ENCODE assay signal across 30 mouse cellular contexts in the genomic region with DNA sequence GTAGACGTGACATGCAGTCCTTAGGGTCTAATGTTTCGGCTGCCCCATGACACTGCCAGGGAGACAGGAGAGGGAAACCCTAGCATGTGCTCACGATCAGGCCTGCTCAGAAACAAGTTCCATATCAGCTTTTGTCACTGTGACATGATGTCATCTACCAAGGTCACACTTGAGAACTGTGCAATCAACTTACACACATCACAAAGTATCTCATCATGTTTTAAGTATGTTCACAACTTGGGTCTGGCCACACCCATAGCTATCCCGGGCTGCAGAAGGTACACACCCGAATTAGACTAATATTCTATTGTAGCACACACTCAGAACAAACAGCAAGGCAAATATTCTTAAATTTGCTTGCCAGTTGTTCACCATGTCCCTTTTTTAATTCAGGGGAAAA. TPM values are rescaled to one million over a fixed set of nuclear protein-coding genes. Genes with fewer than 3 reads are reported as not detected.
DNase-seq lines count a peak whose midpoint lies in the region; ATAC-seq and TF ChIP-seq lines count a peak whose summit lies in the region.
"Had no signal": no experiment of that assay in that cellular context is flagged by ENCODE, and none has a peak within 500 bp of the region (broad histone marks: within the 10 kb centered on the region; RNA-seq: fewer than 3 reads in every experiment).

No protein-coding gene starts in this region.

- H3K4me1 ChIP-seq in liver, embryonic 11.5 days (replicated peaks; ENCODE audit: control insufficient read depth, insufficient read depth, low read length): no peaks in the 10 kb centered on the region
- H3K4me1 ChIP-seq in liver, postnatal 0 days (ENCODE audit: insufficient read depth): no peaks in the 10 kb centered on the region
- peaks cover 17% of the 10 kb centered on the region for H3K4me1 ChIP-seq in bone marrow macrophage, adult 2 months (ENCODE audit: control insufficient read depth, insufficient read depth, low read length)
- 0 out of 4 replicates have a peak, but pooled peaks cover 0 to 3% of the 10 kb centered on the region in 2 experiments for H3K4me1 ChIP-seq in liver, embryonic 14.5 days (replicated peaks; ENCODE audit: control insufficient read depth in 2 of 2, insufficient read depth in 2 of 2, low read length in 1 of 2)
- no peaks in the 10 kb centered on the region for H3K4me1 ChIP-seq in lung, postnatal 0 days (ENCODE audit: insufficient read depth, low read depth, low read length)
- H3K4me1 ChIP-seq: embryonic facial prominence, embryonic 13.5 days; embryonic facial prominence, embryonic 15.5 days; forebrain, embryonic 10.5 days; forebrain, embryonic 12.5 days had no signal

- no peak overlapping the region for H3K4me3 ChIP-seq in liver, embryonic 11.5 days (ENCODE audit: low read depth, low read length)
- H3K4me3 ChIP-seq in liver, postnatal 0 days (ENCODE audit: low read depth, low read length): no peak overlapping the region
- H3K4me3 ChIP-seq in bone marrow macrophage, adult 2 months (ENCODE audit: insufficient read depth, low read length): no peak overlapping the region
- H3K4me3 ChIP-seq in liver, embryonic 14.5 days (ENCODE audit: insufficient read depth in 1 of 2, low read depth in 2 of 2, low read length in 2 of 2): no peak overlapping the region
- H3K4me3 ChIP-seq in lung, postnatal 0 days (ENCODE audit: low read depth, low read length): no peak overlapping the region
- H3K4me3 ChIP-seq: embryonic facial prominence, embryonic 13.5 days; embryonic facial prominence, embryonic 15.5 days; erythroblast, embryonic 14.5 days; forebrain, embryonic 10.5 days; forebrain, embryonic 12.5 days had no signal

- peak; percentile 63 for ATAC-seq in liver, embryonic 11.5 days (replicated peaks; ENCODE audit: low FRiP score)
- no peak for ATAC-seq in liver, postnatal 0 days
- ATAC-seq in liver, embryonic 14.5 days (ENCODE audit: insufficient read depth): peak; percentile 70; the same call in 1 of the 2 replicates
- ATAC-seq in megakaryocyte progenitor cell, adult 5-6 weeks (replicated peaks; ENCODE audit: poor library complexity): 0 out of 2 replicates have a peak, but pooled peaks have one; percentile 3
- ATAC-seq in lung, postnatal 0 days: no peak
- ATAC-seq: activated CD4-positive, CD25-positive, alpha-beta regulatory T cell, adult 4 months; CD4-positive, CD25-positive, alpha-beta regulatory T cell, adult 4 months; forebrain, embryonic 14.5 days; Patski had no signal

- 81% methylated on average over 5 of the region's 5 CpGs for WGBS in liver, embryonic 11.5 days
- WGBS in liver, postnatal 0 days (ENCODE audit: insufficient replicate concordance): 71% methylated on average over 5 of the region's 5 CpGs
- WGBS in liver, embryonic 14.5 days (ENCODE audit: insufficient replicate concordance): 61% methylated on average over 5 of the region's 5 CpGs
- 76% methylated on average over 5 of the region's 5 CpGs for WGBS in lung, postnatal 0 days

- H3K9ac ChIP-seq in liver, embryonic 11.5 days (ENCODE audit: low read depth, low read length): no peak overlapping the region
- no peak overlapping the region for H3K9ac ChIP-seq in liver, postnatal 0 days (replicated peaks)
- no peak overlapping the region for H3K9ac ChIP-seq in liver, embryonic 14.5 days (replicated peaks)
- H3K9ac ChIP-seq in lung, postnatal 0 days (replicated peaks; ENCODE audit: low read depth): no peak overlapping the region
- H3K9ac ChIP-seq: embryonic facial prominence, embryonic 13.5 days; embryonic facial prominence, embryonic 15.5 days; forebrain, embryonic 12.5 days had no signal

- no peaks in the 10 kb centered on the region for H3K27me3 ChIP-seq in liver, embryonic 11.5 days (replicated peaks; ENCODE audit: control insufficient read depth, insufficient read depth, low read length)
- no peaks in the 10 kb centered on the region for H3K27me3 ChIP-seq in liver, postnatal 0 days (ENCODE audit: insufficient read depth, low read length)
- no peaks in the 10 kb centered on the region for H3K27me3 ChIP-seq in liver, embryonic 14.5 days (ENCODE audit: control insufficient read depth, insufficient read depth, low read length)
- H3K27me3 ChIP-seq in lung, postnatal 0 days (replicated peaks; ENCODE audit: insufficient read depth, low read length): no peaks in the 10 kb centered on the region
- H3K27me3 ChIP-seq: CH12.LX; embryonic facial prominence, embryonic 13.5 days; embryonic facial prominence, embryonic 15.5 days; forebrain, embryonic 12.5 days; Patski had no signal

- TF ChIP-seq CTCF in liver, postnatal 0 days (IDR thresholded peaks at IDR 0.05; ENCODE audit: low read depth): no peak
- no peak for TF ChIP-seq CTCF in bone marrow macrophage, adult 2 months (IDR thresholded peaks at IDR 0.05; ENCODE audit: low read depth, low read length)
- no peak for TF ChIP-seq CTCF in liver, embryonic 14.5 days (IDR thresholded peaks at IDR 0.05; ENCODE audit: low read depth)
- TF ChIP-seq CTCF in lung, postnatal 0 days (IDR thresholded peaks at IDR 0.05): no peak

- no peak for TF ChIP-seq POLR2A in bone marrow macrophage, adult 2 months (IDR thresholded peaks at IDR 0.05; ENCODE audit: borderline replicate concordance, low read depth, low read length)

- peaks cover 21% of the 10 kb centered on the region; the same call in 1 of the 2 replicates for H3K36me3 ChIP-seq in liver, embryonic 11.5 days (ENCODE audit: control insufficient read depth, insufficient read depth, low read length)
- H3K36me3 ChIP-seq in liver, postnatal 0 days (replicated peaks; ENCODE audit: insufficient read depth, low read length): peaks cover 34% of the 10 kb centered on the region
- H3K36me3 ChIP-seq in liver, embryonic 14.5 days (replicated peaks; ENCODE audit: control insufficient read depth, insufficient read depth, low read depth): no peaks in the 10 kb centered on the region; the same call in 1 of the 2 replicates
- peaks cover 21% of the 10 kb centered on the region; the same call in 1 of the 2 replicates for H3K36me3 ChIP-seq in lung, postnatal 0 days (ENCODE audit: insufficient read depth, low read length)

- no peak overlapping the region for H3K4me2 ChIP-seq in liver, embryonic 11.5 days
- H3K4me2 ChIP-seq in liver, postnatal 0 days (ENCODE audit: low read depth, low read length): no peak overlapping the region
- no peak overlapping the region for H3K4me2 ChIP-seq in liver, embryonic 14.5 days (ENCODE audit: low read depth)
- H3K4me2 ChIP-seq in lung, postnatal 0 days (replicated peaks; ENCODE audit: low read depth, low read length): no peak overlapping the region
- H3K4me2 ChIP-seq: embryonic facial prominence, embryonic 13.5 days; embryonic facial prominence, embryonic 15.5 days; forebrain, embryonic 12.5 days had no signal

- H3K27ac ChIP-seq in liver, embryonic 11.5 days (ENCODE audit: low read depth, low read length): no peak overlapping the region; the same call in 1 of the 2 replicates
- no peak overlapping the region for H3K27ac ChIP-seq in liver, postnatal 0 days (ENCODE audit: low read depth)
- H3K27ac ChIP-seq in bone marrow macrophage, adult 2 months (ENCODE audit: insufficient read depth, low read depth, low read length): peak overlapping the region; percentile 35
- H3K27ac ChIP-seq in liver, embryonic 14.5 days: no peak overlapping the region
- H3K27ac ChIP-seq in lung, postnatal 0 days (ENCODE audit: low read length): no peak overlapping the region
- H3K27ac ChIP-seq: embryonic facial prominence, embryonic 13.5 days; embryonic facial prominence, embryonic 15.5 days; forebrain, embryonic 10.5 days; forebrain, embryonic 12.5 days had no signal

- TF ChIP-seq EP300 in liver, postnatal 0 days (IDR thresholded peaks at IDR 0.05; ENCODE audit: low read depth): no peak
- no peak for TF ChIP-seq EP300 in liver, embryonic 14.5 days (IDR thresholded peaks at IDR 0.05; ENCODE audit: low read depth)
- TF ChIP-seq EP300 in lung, postnatal 0 days (IDR thresholded peaks at IDR 0.05): no peak

- no peaks in the 10 kb centered on the region for H3K9me3 ChIP-seq in liver, embryonic 11.5 days (ENCODE audit: control insufficient read depth, low read length)
- H3K9me3 ChIP-seq in liver, postnatal 0 days (ENCODE audit: low read length): no peaks in the 10 kb centered on the region
- H3K9me3 ChIP-seq in liver, embryonic 14.5 days (ENCODE audit: control insufficient read depth, low read length): no peaks in the 10 kb centered on the region
- no peaks in the 10 kb centered on the region for H3K9me3 ChIP-seq in lung, postnatal 0 days (ENCODE audit: low read length)
- H3K9me3 ChIP-seq: embryonic facial prominence, embryonic 13.5 days; embryonic facial prominence, embryonic 15.5 days; forebrain, embryonic 10.5 days; forebrain, embryonic 12.5 days; G1E had no signal

- no peak for DNase-seq in liver, embryonic 11.5 days (ENCODE audit: low spot score)
- DNase-seq in liver, postnatal 0 days: no peak
- no peak for DNase-seq in liver, embryonic 14.5 days (ENCODE audit: low read depth in 3 of 3, low spot score in 3 of 3)
- DNase-seq in lung, postnatal 0 days (ENCODE audit: low spot score): no peak
- DNase-seq in kidney, adult 11 months: no peak
- no peak for DNase-seq in kidney, postnatal 36 days
- DNase-seq: adrenal gland, adult 8-10 months; adrenal gland, postnatal 14 days; adrenal gland, postnatal 36 days; B cell, adult 2 months; cerebellum, adult 11 months; cerebellum, adult 18-20 months; cerebellum, adult 8-10 months; cerebellum, adult 9-11 months; cerebellum, postnatal 14 days; cerebellum, postnatal 36 days; embryo, embryonic 11 days had no signal

RNA-seq across cellular contexts. Expression of gene Nit2, which starts 14.9 kb away (rescaled TPM):
- 65.9 and 72.1 TPM in 2 replicates for polyA plus RNA-seq in liver, embryonic 11.5 days (2014; fragmentation: Nextera tagmentation; extraction: Ambion mirVana)
- polyA plus RNA-seq in liver, postnatal 0 days (2015; fragmentation: Nextera tagmentation; extraction: Ambion mirVana): 69.3 and 74.2 TPM in 2 replicates
- polyA plus RNA-seq in bone marrow macrophage, adult 2 months (2012; ENCODE audit: insufficient read depth, insufficient read length, missing spikeins): 30.5 and 37.8 TPM in 2 replicates
- 13.1 and 15.6 TPM in 2 replicates for polyA plus RNA-seq in liver, embryonic 14.5 days (2012; rRNA removed)
- polyA plus RNA-seq in liver, embryonic 14.5 days (2014; fragmentation: Nextera tagmentation; extraction: Ambion mirVana): 35.0 and 38.4 TPM in 2 replicates
- total RNA-seq in megakaryocyte progenitor cell, adult 5-6 weeks (2015): 35.2 and 40.7 TPM in 2 replicates
- 30.9 and 38.1 TPM in 2 replicates for total RNA-seq in megakaryocyte progenitor cell, adult 5-6 weeks (2017)
- 35.8 and 40.0 TPM in 2 replicates for polyA plus RNA-seq in lung, postnatal 0 days (2015; fragmentation: Nextera tagmentation; extraction: Ambion mirVana)

RNA-seq across cellular contexts. Expression of gene Tbc1d23, which starts 49.3 kb away (rescaled TPM):
- 13.4 and 14.2 TPM in 2 replicates for polyA plus RNA-seq in liver, embryonic 11.5 days (2014; fragmentation: Nextera tagmentation; extraction: Ambion mirVana)
- polyA plus RNA-seq in liver, postnatal 0 days (2015; fragmentation: Nextera tagmentation; extraction: Ambion mirVana): 4.3 and 6.4 TPM in 2 replicates
- 83.3 and 91.7 TPM in 2 replicates for polyA plus RNA-seq in bone marrow macrophage, adult 2 months (2012; ENCODE audit: insufficient read depth, insufficient read length, missing spikeins)
- 5.0 and 6.6 TPM in 2 replicates for polyA plus RNA-seq in liver, embryonic 14.5 days (2012; rRNA removed)
- 4.8 and 5.4 TPM in 2 replicates for polyA plus RNA-seq in liver, embryonic 14.5 days (2014; fragmentation: Nextera tagmentation; extraction: Ambion mirVana)
- 36.9 and 40.2 TPM in 2 replicates for total RNA-seq in megakaryocyte progenitor cell, adult 5-6 weeks (2015)
- 46.5 and 53.8 TPM in 2 replicates for total RNA-seq in megakaryocyte progenitor cell, adult 5-6 weeks (2017)
- 22.9 and 23.5 TPM in 2 replicates for polyA plus RNA-seq in lung, postnatal 0 days (2015; fragmentation: Nextera tagmentation; extraction: Ambion mirVana)

Comparison
In these comparisons a context has a peak if more than half of its experiments do, and no peak if none do; other contexts are left out.
1. ATAC-seq: peak in liver, embryonic 11.5 days (single experiment), liver, embryonic 14.5 days (single experiment) and megakaryocyte progenitor cell, adult 5-6 weeks (single experiment); none in liver, postnatal 0 days (single experiment) and lung, postnatal 0 days (single experiment).